Mouse (Mus musculus) adrenal gland, adult 2 months (tissue): ENCODE measurements around the gene Htr5a. TPM values are rescaled to one million over a fixed set of nuclear protein-coding genes. Genes with fewer than 3 reads are reported as not detected.

ENCODE experiments used
- DNase-seq: peaks from one replicate; pipeline ENCODE4 v3.0.0; 2021
- polyA plus RNA-seq: library from polyadenylated mRNA; depleted of rRNA; stranded (reverse); fragments of >200 nt; gene quantifications from 2 replicates; pipeline ENCODE4 v1.2.3, GENCODE M21; 2012; rRNA removed
- total RNA-seq, 2 experiments: library from RNA; stranded (reverse); gene quantifications; 2 replicates each; pipeline ENCODE4 v1.2.3; 2021

Gene Htr5a
- total and polyA plus RNA-seq, 3 experiments, result not detected

DNA sequence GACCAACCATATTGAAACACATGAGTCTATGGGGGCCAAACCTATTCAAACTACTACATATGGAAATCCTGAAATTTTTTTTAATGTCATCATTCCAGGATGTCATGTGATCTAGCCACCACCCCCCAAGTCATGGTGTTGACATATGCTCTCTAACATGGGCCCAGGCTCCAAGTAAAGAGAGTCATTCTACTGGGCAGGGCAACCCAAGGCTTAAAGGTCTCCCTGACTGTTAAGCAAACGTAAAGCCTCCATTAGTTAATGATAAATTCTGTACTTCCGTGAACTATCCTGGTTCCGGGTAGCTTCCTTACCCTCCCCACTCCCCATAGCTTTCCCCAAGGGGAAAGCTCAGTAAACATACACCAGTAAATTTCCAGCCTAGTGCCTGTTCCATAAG lies 46.1 kb downstream of the Htr5a start:
- no peak for DNase-seq

DNA sequence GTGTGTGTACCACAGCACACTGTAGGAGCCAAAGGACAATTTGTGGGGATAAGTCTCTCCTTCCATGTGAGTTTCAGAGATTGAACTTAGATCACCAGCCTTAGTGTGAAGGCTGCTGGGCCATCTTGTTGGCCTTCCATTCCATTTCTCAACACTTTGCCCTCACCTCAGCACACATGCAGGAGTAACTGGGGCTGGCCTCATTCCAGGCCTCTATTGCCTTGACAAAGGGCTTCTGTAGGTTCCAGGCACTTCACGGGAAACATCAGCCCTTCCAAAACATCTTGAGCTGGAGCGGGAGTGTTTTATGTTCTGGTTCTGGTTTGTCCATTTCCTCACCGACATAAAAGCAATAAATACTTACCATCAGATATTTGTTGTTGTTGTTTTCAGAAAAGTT lies 54.0 kb downstream of the Htr5a start:
- DNase-seq, result no peak

DNA sequence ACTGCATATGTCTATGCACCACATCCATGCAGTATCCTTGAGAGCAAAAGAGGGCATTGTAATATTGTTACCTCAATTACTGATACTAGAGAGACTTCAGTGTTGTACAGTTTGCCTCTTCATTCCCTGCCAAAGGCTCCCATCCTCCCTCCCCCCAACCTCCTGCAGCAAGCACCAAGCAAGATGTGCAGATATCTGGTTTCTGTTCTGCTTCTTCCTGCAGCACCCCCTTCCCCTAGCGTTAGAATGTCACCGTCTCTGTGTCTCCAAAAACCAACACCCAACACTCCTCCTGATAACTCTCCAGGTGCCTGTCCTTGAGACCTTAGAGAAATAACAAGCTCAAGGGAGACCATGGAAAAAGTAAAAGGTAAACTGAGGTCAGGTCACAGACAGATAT lies 57.8 kb downstream of the Htr5a start:
- no peak for DNase-seq

DNA sequence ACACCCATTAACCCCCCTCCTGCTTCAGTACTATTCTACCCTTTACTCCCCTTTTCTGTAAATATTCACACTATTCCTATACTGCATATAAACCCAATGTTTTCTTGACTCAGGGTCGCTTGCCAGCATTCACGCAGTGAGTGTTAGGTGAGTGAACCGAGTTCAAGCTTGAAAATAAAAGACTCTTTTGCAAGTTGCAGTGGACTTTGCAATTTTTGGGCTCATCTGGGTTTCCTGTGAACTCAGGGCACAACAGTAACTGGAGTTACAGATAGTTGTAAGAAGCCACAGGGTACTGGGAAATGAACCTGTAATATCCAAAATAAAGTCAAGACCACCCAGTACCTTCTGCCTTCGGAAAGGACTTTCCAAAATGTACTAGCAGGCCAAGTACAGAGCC lies 58.2 kb downstream of the Htr5a start:
- DNase-seq, result no peak

Other genes starting within 250 kb of the Htr5a start
- 10 to 100 TPM; 22.9 to 24.7 TPM for gene Paxip1, start 50.5 kb upstream of the Htr5a start, total RNA-seq
- 28.4 and 29.5 TPM in 2 replicates for gene Paxip1, start 50.5 kb upstream of the Htr5a start, polyA plus RNA-seq
- gene Insig1, start 229.2 kb downstream of the Htr5a start, total RNA-seq, result 100 to 1,000 TPM; 113 to 210 TPM
- 417 and 423 TPM in 2 replicates for gene Insig1, start 229.2 kb downstream of the Htr5a start, polyA plus RNA-seq